Mouse (Mus musculus): Measurements from ENCODE around the gene Zmiz1. TPM values are rescaled to one million over a fixed set of nuclear protein-coding genes. Genes with fewer than 3 reads are reported as not detected.

The Zmiz1 gene
- polyA plus RNA-seq, 1 experiment from 2014 or later = 77.3 TPM

DNA sequence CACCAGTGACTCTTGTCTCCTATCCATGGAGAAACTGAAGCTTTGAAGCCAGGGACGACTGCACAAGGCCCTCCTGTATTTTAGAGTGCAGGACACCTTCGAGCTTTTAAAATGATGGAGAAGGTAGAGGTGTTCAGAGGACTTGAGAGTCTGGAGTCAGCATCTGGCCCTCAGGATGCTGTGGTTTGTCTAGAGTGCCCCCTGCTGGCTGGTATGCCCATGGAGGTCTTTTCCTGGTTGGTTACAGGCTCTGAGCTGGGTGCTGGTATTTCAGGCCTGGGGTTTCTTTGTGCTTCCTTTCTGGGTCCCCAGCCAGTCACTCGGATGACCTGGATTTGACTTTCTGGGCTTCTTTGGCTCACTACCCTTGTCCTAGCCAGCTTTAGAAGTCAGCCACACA, 108.3 kb downstream of the Zmiz1 start:
- ATAC-seq (replicated peaks) = no peak
- H3K27ac ChIP-seq = no peak overlapping the region
- peaks cover 35% of the 10 kb centered on the region for H3K4me1 ChIP-seq
- WGBS = 69% methylated on average over 3 of the region's 3 CpGs
- no peak overlapping the region for H3K4me2 ChIP-seq
- H3K36me3 ChIP-seq (replicated peaks) = no peaks in the 10 kb centered on the region
- no peak overlapping the region for H3K9ac ChIP-seq
- no peaks in the 10 kb centered on the region for H3K27me3 ChIP-seq (replicated peaks)
- no peak overlapping the region for H3K4me3 ChIP-seq
- H3K9me3 ChIP-seq = no peaks in the 10 kb centered on the region

GRCm38 (mm10) chr14:25567837-25568236, 108.9 kb downstream of the Zmiz1 start:
- Histone ChIP-seq H3K4me2 (no peak overlapping the region), H3K4me1 (peaks cover 31% of the 10 kb centered on the region), H3K27ac (no peak overlapping the region), H3K9me3 (no peaks in the 10 kb centered on the region), H3K36me3 (replicated peaks) (peaks cover 2% of the 10 kb centered on the region), H3K27me3 (replicated peaks) (no peaks in the 10 kb centered on the region), H3K9ac (no peak overlapping the region), H3K4me3 (no peak overlapping the region)
- WGBS = 96% methylated on average over 2 of the region's 2 CpGs
- no peak for ATAC-seq (replicated peaks)

GRCm38 (mm10) chr14:25574047-25574870, 115.3 kb downstream of the Zmiz1 start:
- H3K27ac ChIP-seq = peak overlapping the region; percentile 68
- H3K9me3 ChIP-seq = no peaks in the 10 kb centered on the region
- H3K4me3 ChIP-seq = no peak overlapping the region
- no peaks in the 10 kb centered on the region for H3K27me3 ChIP-seq (replicated peaks)
- 35% methylated on average over 16 of the region's 16 CpGs for WGBS
- no peak overlapping the region for H3K4me2 ChIP-seq
- ATAC-seq (replicated peaks) = peak; percentile 22; the same call in 1 of the 2 replicates
- H3K9ac ChIP-seq = peak overlapping the region; percentile 12; the same call in 1 of the 2 replicates
- peaks cover 11% of the 10 kb centered on the region for H3K36me3 ChIP-seq (replicated peaks)
- H3K4me1 ChIP-seq = peaks cover 52% of the 10 kb centered on the region

DNA sequence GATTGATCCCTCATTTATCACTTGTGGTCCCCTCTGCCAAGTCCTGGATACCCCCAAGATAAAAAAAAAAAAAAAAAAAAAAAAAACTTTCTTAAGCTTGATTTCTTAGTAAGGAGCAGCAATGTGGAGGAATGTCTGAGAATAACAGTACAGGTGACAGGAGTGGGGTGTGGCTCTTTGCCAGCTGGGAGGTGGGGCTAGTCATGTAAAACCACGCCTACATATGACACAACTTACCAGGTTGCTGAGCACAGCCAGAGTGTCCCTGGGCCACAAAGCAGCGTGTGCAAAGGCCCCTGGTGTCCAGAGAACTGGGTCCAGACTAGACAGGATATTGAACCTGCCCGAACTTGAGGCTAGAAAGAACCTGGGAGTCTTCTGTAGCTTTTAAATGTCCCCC, 117.7 kb downstream of the Zmiz1 start:
- Histone ChIP-seq H3K4me3 (no peak overlapping the region), H3K9ac (no peak overlapping the region), H3K4me1 (peaks cover 65% of the 10 kb centered on the region), H3K27me3 (replicated peaks) (no peaks in the 10 kb centered on the region), H3K9me3 (no peaks in the 10 kb centered on the region), H3K36me3 (replicated peaks) (peaks cover 11% of the 10 kb centered on the region), H3K4me2 (no peak overlapping the region), H3K27ac (peak overlapping the region; percentile 49; the same call in 1 of the 2 replicates)
- ATAC-seq (replicated peaks) = no peak
- WGBS = 89% methylated on average over 3 of the region's 3 CpGs

- H3K27ac ChIP-seq = peak overlapping the region; percentile 49
- H3K9me3 ChIP-seq = no peaks in the 10 kb centered on the region
- H3K4me2 ChIP-seq = no peak overlapping the region
- no peak overlapping the region for H3K4me3 ChIP-seq
- H3K9ac ChIP-seq = no peak overlapping the region
- peaks cover 16% of the 10 kb centered on the region for H3K36me3 ChIP-seq (replicated peaks)
- H3K4me1 ChIP-seq = peaks cover 65% of the 10 kb centered on the region
- 19% methylated on average over 3 of the region's 3 CpGs for WGBS
- ATAC-seq (replicated peaks) = 0 out of 2 replicates have a peak, but pooled peaks have one; percentile 41
- no peaks in the 10 kb centered on the region for H3K27me3 ChIP-seq (replicated peaks)
Observed at GRCm38 (mm10) chr14:25577431-25577830, 118.4 kb downstream of the Zmiz1 start.

DNA sequence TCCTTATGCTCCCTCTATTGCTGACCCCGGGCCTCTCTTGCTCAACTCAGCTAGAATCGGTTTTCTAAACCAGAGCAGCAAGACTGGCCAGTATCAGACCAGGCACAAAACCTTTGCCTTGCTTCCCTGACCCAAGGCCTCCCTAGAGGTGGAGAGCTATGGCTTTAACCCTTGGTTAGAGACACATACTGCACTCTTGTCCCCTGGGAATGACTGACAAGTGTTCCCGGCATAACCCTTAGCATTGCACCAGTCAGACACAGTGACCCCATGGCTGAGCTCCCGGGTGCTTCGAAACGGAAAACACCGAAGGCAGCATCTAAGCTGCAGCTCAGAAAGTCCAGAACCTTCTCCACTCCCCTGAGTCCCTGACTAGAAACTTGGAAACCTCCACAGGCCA, 120.6 kb downstream of the Zmiz1 start:
- Histone ChIP-seq H3K4me2 (no peak overlapping the region), H3K9me3 (no peaks in the 10 kb centered on the region), H3K9ac (no peak overlapping the region), H3K27ac (peak overlapping the region; percentile 55), H3K4me3 (no peak overlapping the region), H3K36me3 (replicated peaks) (peaks cover 8% of the 10 kb centered on the region; the same call in 1 of the 2 replicates), H3K27me3 (replicated peaks) (no peaks in the 10 kb centered on the region), H3K4me1 (peaks cover 64% of the 10 kb centered on the region)
- WGBS = 74% methylated on average over 7 of the region's 7 CpGs
- ATAC-seq (replicated peaks) = no peak

DNA sequence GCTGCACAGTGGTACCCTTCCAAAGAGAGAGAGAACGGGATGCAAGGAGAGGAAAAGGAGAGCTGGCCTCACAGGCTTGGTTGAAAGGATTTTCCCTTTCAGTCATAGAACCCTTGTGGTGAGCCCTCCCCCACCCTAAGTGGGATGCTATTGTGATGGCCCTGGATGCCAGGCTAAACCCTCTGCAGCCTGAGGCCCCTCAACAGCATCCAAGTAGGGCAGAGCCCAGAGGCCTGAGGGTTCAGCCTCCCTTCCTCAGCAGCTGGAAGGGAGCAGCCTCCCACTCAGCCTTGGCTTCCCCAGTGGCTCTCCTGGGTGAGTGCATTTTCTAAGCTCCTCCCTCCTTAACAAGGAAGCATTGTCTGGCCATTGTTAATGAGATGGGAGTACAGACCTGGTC, 121.4 kb downstream of the Zmiz1 start:
- Histone ChIP-seq H3K4me2 (no peak overlapping the region), H3K36me3 (replicated peaks) (peaks cover 8% of the 10 kb centered on the region; the same call in 1 of the 2 replicates), H3K9me3 (no peaks in the 10 kb centered on the region), H3K27ac (peak overlapping the region; percentile 55), H3K4me1 (peaks cover 64% of the 10 kb centered on the region), H3K9ac (no peak overlapping the region), H3K27me3 (replicated peaks) (no peaks in the 10 kb centered on the region), H3K4me3 (no peak overlapping the region)
- 13% methylated on average over 1 of the region's 1 CpGs for WGBS
- no peak for ATAC-seq (replicated peaks)

DNA sequence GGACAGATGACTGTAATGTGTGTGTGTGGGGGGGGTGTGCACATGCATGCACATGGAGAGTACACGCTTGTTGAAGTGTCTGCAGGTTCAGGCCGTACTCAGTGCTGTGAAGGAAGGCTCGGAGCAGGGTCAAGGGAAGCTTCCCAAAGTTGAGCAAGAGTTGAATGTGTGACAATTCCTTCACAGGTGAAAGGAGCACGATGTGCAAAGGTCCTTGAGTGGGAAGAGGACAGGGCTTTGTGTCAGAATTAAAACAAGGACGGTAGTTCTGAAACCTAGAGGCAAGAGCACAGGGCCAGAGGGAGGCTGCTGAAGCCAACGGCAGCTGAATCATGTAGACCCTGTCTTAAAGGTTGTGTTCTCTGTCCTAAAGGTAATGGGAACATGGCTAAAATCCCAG, 123.6 kb downstream of the Zmiz1 start:
- no peak for ATAC-seq (replicated peaks)
- Histone ChIP-seq H3K4me2 (no peak overlapping the region), H3K9me3 (no peaks in the 10 kb centered on the region), H3K4me1 (peaks cover 67% of the 10 kb centered on the region), H3K4me3 (no peak overlapping the region), H3K9ac (no peak overlapping the region), H3K27ac (no peak overlapping the region), H3K36me3 (replicated peaks) (peaks cover 5% of the 10 kb centered on the region; the same call in 1 of the 2 replicates), H3K27me3 (replicated peaks) (no peaks in the 10 kb centered on the region)
- 97% methylated on average over 6 of the region's 6 CpGs for WGBS

DNA sequence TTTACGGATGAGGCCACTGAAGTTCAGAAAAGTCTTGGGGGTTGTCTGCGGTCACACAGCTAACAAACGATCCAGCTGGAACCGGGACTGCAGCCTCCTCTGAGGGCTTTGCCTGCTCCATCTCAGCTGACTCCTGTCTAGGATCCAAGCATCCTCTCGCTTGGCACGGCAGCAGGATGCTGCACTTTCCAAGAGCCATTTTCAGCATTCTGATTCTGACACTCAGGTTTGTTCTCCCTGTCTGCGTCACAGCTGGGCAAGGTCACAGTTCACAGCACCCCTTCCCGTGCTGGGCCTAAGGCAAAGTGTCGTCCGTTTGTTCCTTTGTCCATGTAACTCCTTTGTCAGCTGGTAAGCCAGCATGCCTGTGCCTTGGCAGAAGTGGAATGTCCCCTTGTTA, 124.9 kb downstream of the Zmiz1 start:
- ATAC-seq (replicated peaks) = no peak
- Histone ChIP-seq H3K36me3 (replicated peaks) (peaks cover 5% of the 10 kb centered on the region; the same call in 1 of the 2 replicates), H3K9ac (no peak overlapping the region), H3K4me2 (no peak overlapping the region), H3K27me3 (replicated peaks) (no peaks in the 10 kb centered on the region), H3K4me1 (peaks cover 71% of the 10 kb centered on the region), H3K4me3 (no peak overlapping the region), H3K27ac (peak overlapping the region; percentile 96), H3K9me3 (no peaks in the 10 kb centered on the region)
- 57% methylated on average over 10 of the region's 10 CpGs for WGBS

- H3K4me1 ChIP-seq = peaks cover 74% of the 10 kb centered on the region
- H3K4me3 ChIP-seq = no peak overlapping the region
- peak overlapping the region; percentile 28 for H3K4me2 ChIP-seq
- no peaks in the 10 kb centered on the region for H3K9me3 ChIP-seq
- H3K27ac ChIP-seq = peak overlapping the region; percentile 96
- peak overlapping the region; percentile 26 for H3K9ac ChIP-seq
- H3K27me3 ChIP-seq (replicated peaks) = no peaks in the 10 kb centered on the region
- H3K36me3 ChIP-seq (replicated peaks) = 0 out of 2 replicates have a peak, but pooled peaks cover 5% of the 10 kb centered on the region
- ATAC-seq (replicated peaks) = peak; percentile 89
- 4% methylated on average over 21 of the region's 21 CpGs for WGBS
Observed at GRCm38 (mm10) chr14:25585545-25586301, 126.7 kb downstream of the Zmiz1 start.

GRCm38 (mm10) chr14:25586846-25587486, 128.0 kb downstream of the Zmiz1 start:
- Histone ChIP-seq H3K4me2 (peak overlapping the region; percentile 28; the same call in 1 of the 2 replicates), H3K9ac (peak overlapping the region; percentile 23), H3K4me1 (peaks cover 74% of the 10 kb centered on the region), H3K27me3 (replicated peaks) (no peaks in the 10 kb centered on the region), H3K36me3 (replicated peaks) (0 out of 2 replicates have a peak, but pooled peaks cover 5% of the 10 kb centered on the region), H3K27ac (peak overlapping the region; percentile 96), H3K9me3 (no peaks in the 10 kb centered on the region), H3K4me3 (no peak overlapping the region)
- 12% methylated on average over 10 of the region's 10 CpGs for WGBS
- 0 out of 2 replicates have a peak, but pooled peaks have one; percentile 4 for ATAC-seq (replicated peaks)
